Mouse (Mus musculus): Measurements from ENCODE around the gene Cenpm. TPM values are rescaled to one million over a fixed set of nuclear protein-coding genes. Genes with fewer than 3 reads are reported as not detected.

The Cenpm gene
- total RNA-seq (2015; ENCODE audit: low replicate concordance): 50.7 and 56.2 TPM in 2 replicates
- 11.6 and 36.7 TPM in 2 replicates for total RNA-seq (2017; ENCODE audit: low replicate concordance)

DNA sequence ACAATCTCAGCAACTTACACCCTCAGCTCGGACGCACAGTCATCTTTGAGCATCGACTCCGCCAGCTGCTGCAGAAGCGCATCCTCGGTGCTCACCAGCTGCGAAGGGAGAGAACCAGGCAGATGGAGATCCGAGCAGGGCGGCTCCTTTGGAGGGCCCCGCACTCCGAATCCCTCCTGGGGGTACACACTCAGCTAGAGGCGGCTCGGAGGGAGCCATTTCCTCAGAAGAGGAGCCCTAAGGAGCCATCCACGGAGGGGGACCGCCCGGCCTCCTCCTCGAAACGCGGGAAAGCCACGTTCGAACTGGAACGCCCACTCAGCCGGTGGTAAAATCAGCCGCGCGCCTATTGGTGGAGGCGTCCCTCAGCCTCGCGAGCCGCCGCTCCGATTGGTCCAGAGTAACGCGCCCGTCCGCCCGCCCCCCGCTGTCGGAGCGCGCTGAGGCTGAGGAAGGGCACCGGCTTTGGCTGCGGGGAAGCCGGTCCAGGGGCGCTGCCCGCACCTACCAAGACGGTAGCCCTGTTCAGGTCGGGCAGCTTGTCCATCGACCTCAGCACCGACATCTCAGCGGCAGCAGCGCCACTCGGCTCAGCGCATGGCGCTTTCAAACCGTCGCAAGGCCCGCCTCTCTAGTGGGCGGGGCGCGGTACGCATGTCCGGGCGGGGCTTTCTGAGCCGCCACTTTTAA is at the start of gene Cenpm:
Gene Cenpm, minus strand, starts transcription at position 634 of the 690 bp plus-strand sequence.
- peak; percentile 96 for ATAC-seq (replicated peaks; ENCODE audit: low FRiP score, poor library complexity, severe bottlenecking)

DNA sequence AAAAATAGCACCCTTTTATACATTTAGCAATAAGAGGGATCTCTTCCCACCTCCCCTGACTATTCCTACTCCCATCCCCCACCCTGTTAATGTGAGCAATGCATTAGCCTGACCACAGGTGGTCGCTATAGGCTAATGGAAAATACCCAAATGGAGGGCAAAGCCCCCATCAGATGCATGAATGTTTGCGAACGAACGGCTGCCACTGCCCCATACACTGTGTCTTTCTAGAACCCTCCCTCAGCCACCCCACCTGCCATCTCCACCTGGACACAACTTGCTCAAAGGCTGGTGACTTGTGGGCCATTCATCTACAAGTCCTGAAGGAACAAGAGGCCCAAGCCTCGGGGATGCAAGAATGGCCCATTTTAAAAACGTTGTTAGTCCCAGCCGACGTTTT is 49.5 kb upstream of the Cenpm start:
- 0 out of 2 replicates have a peak, but pooled peaks have one; percentile 7 for ATAC-seq (replicated peaks; ENCODE audit: low FRiP score, poor library complexity, severe bottlenecking)

DNA sequence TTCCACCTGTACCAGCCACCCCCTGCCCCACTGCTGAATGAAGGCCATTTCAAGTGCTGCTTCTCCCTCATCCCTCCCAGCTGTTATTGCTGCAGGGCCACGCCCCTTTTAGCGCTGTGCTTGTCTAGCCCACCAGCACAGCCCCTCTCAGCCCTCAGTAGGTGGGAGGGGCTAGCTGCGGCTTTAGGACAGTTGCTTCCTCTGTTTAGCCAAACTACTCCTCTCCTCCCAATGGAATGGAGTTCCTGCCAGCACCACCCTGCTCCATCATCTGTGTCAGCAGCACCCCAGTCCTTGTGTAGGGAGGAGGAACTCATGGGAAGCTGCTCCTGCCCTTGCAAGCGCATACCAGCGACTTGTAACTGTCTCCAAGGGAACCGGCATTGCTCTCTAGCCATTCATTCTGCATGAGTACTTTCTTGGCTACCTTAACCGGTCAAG is 48.7 kb upstream of the Cenpm start:
- ATAC-seq (replicated peaks; ENCODE audit: low FRiP score, poor library complexity, severe bottlenecking): no peak

GRCm38 (mm10) chr15:82292851-82293250 is 48.3 kb upstream of the Cenpm start:
- ATAC-seq (replicated peaks; ENCODE audit: low FRiP score, poor library complexity, severe bottlenecking): no peak

DNA sequence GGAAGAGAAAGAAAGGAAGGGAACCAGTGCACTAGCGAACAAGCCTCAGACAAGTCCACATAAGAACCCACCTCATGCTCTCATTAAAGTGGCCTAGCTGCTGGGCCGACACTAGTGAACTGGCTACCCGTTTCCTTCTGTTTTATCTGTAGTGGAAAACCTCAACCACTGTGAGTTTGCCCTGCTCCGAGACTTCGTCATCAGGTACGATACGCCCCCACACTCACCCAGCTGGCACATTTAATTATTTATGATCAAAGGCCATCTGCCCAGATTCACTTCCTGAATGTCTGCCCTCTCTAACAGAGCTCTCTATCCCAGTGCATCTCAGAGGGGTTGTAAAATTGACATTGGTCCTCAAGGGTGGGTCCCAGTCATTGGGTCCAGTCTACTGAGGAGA is 45.7 kb upstream of the Cenpm start:
- ATAC-seq (replicated peaks; ENCODE audit: low FRiP score, poor library complexity, severe bottlenecking): no peak

- ATAC-seq (replicated peaks; ENCODE audit: low FRiP score, poor library complexity, severe bottlenecking): no peak; the same call in 1 of the 2 replicates
These were observed 41.6 kb upstream of the Cenpm start for GRCm38 (mm10) chr15:82286157-82286556.

DNA sequence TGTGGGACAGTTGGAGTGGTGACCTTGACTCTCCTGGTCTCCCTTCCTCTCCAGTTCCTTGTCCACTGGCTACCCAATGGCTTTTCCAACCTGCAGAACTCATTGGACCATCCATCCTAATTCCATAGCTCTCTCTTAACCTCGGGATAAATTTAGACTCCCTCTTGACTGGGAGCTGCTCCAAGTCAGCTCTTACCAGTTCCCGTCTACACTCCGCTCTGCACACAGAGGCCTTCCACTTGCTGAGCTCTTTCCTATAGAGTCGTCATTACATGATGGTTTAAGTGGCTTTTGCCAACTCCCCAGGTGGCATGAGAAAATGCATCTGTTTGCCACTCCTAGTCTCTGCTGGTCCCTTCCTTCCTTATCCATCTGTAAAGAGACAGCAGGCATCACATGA is 36.1 kb upstream of the Cenpm start:
- no peak for ATAC-seq (replicated peaks; ENCODE audit: low FRiP score, poor library complexity, severe bottlenecking)

GRCm38 (mm10) chr15:82277591-82277990 is 33.0 kb upstream of the Cenpm start:
- ATAC-seq (replicated peaks; ENCODE audit: low FRiP score, poor library complexity, severe bottlenecking): no peak

DNA sequence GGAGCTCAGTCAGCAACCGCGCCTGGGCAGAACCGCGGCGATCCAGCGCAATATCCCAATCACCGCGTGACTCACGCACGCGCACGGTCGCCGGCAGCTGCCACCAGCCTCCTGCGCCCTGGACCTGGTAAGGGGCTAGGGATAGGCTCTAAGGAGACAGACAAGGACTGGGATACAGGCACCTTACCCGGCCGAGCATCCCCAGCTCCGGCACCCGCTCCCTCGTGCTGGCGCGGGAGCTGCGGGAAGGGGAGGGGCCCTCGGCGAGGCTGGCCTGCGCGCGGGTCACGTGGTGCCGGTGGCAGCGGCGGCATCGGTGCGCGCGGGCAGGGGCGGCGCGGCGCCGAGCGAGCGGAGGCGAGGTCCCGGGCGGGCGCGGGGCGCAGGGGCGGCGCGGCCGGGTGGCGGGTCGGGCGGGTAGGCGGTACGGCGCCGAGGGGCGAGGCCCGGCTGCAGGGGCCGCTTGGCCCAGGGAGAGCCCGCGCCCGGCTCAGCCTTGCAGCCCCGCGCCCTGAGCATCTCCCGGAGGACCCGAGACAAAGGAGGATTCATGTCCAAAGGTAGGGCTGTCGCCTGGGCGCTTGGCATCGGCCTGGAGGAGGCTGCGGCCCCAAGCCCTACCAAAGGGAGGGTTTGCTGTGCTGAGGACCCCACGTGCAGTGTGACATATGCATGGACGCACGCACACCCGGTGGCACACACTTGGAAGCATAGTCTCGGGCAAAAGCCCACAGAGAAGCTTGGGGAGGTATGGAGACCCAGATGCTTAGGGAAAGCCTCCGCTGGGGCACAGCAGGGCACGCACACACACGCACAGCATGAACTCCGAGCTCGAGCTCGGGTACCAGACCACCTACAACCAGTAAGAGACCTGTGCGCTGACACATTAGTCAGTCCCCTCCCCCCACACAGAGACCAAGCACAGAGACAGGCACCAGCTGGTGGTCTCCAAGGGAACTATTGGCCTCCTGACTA is 30.7 kb upstream of the Cenpm start:
- ATAC-seq (replicated peaks; ENCODE audit: low FRiP score, poor library complexity, severe bottlenecking): no peak

DNA sequence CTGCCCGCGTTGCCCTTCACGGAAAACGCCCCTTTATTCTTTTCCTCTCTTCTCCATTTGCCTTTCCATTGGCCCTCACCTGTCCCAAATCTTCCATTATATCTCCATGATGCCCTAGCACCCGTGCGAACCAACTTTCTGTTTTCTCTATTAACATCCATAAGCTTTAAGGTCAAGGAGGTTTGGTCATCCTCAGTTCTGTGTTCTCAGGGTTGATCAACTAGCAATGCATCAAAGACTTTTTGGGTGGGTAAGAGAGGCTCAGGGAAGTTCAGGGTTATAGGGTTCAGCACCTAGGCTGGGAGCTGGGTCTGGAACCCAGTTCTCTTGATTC is 30.0 kb upstream of the Cenpm start, which contains the start of gene Sept3:
Gene Sept3, plus strand, starts transcription at position 301 of the 334 bp plus-strand sequence.
- no peak for ATAC-seq (replicated peaks; ENCODE audit: low FRiP score, poor library complexity, severe bottlenecking)

DNA sequence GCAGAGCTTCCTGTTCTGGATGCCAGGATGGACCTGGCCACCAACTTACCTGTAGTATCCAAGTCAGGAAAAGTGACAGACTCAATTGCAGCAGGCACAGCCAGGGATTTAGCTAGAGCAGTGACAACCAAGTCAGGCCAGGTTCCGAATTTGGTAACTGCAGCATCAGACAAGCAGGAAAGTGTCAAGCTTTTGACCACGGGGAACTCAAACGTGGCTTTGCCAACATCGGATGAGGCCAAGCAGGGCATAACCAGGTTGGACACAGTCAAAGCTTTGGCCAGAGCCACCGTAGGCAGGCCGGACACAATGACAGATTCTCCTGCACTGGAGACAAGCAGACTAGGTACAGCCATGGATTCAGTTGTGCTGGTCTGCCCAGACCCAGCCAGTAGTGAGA is 27.7 kb upstream of the Cenpm start:
- no peak for ATAC-seq (replicated peaks; ENCODE audit: low FRiP score, poor library complexity, severe bottlenecking)

GRCm38 (mm10) chr15:82271201-82271600 is 26.7 kb upstream of the Cenpm start:
- ATAC-seq (replicated peaks; ENCODE audit: low FRiP score, poor library complexity, severe bottlenecking): peak; percentile 68

- ATAC-seq (replicated peaks; ENCODE audit: low FRiP score, poor library complexity, severe bottlenecking): no peak
These were observed 24.2 kb upstream of the Cenpm start for GRCm38 (mm10) chr15:82268783-82269182.

- no peak for ATAC-seq (replicated peaks; ENCODE audit: low FRiP score, poor library complexity, severe bottlenecking)
These were observed 23.6 kb upstream of the Cenpm start for GRCm38 (mm10) chr15:82268185-82268584.

- ATAC-seq (replicated peaks; ENCODE audit: low FRiP score, poor library complexity, severe bottlenecking): peak; percentile 71; the same call in 1 of the 2 replicates
These were observed 21.8 kb upstream of the Cenpm start for GRCm38 (mm10) chr15:82266356-82266755.

- ATAC-seq (replicated peaks; ENCODE audit: low FRiP score, poor library complexity, severe bottlenecking): peak; percentile 75
These were observed 15.0 kb upstream of the Cenpm start for GRCm38 (mm10) chr15:82259510-82259909.

DNA sequence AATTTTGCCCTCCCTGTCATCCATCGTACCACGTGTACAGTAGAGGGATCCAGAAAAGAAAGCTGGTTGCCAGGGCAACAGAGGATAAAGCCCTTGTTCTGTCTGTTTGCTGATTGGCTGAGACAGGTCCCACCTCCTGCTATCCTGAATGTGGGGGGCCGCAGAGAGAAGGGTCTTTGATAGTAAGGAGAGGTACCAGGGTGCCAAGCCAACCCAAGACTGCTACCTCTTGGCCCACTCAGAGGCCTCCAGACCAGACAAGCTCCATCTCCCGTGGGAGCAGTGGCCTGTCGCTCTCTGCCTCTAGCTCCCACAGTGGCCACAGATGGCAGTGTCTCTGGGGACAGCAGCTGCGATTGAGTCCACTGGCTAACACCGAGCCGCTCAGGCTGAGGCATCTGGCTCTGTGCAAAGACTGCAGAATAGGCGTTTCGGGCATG is 11.4 kb upstream of the Cenpm start:
- no peak for ATAC-seq (replicated peaks; ENCODE audit: low FRiP score, poor library complexity, severe bottlenecking)

- no peak; the same call in 1 of the 2 replicates for ATAC-seq (replicated peaks; ENCODE audit: low FRiP score, poor library complexity, severe bottlenecking)
These were observed 10.7 kb upstream of the Cenpm start for GRCm38 (mm10) chr15:82255248-82255647.

DNA sequence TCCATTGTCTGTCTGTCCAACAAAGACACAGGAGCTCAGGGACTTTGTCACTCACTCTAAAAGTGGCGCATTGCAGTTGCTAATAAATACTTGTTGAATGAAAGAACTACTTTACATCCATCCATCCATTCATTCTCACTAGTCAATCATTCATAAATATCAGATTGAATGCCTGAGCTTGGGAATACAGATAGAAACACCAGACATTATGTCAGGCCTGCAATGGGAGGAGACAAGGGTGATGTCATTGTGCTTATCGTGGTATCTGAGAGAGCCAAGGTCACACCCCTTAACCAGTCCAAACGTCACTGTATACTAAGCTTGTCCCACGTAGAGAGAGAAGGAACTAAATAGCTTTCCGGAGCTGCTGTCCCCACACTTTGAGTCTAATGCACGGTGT is 7.5 kb upstream of the Cenpm start, which contains the start of gene 1500009C09Rik:
Gene 1500009C09Rik, plus strand, starts transcription at position 301 of the 400 bp plus-strand sequence.
- no peak for ATAC-seq (replicated peaks; ENCODE audit: low FRiP score, poor library complexity, severe bottlenecking)

- no peak for ATAC-seq (replicated peaks; ENCODE audit: low FRiP score, poor library complexity, severe bottlenecking)
These were observed 7.0 kb upstream of the Cenpm start for GRCm38 (mm10) chr15:82251579-82251978.

Data from erythroid progenitor cell, adult 5-6 weeks (primary cell).